Mouse (Mus musculus) thymus, adult 2 months (tissue): Measurements from ENCODE around the gene Abr.

Experiments
- CTCF ChIP-seq: fragments of 200-500 bp; IDR thresholded peaks from 2 replicates; pipeline ENCODE4 v1.5.1; 2012; ENCODE audit warnings: mild to moderate bottlenecking, control low read depth, low read length, moderate library complexity, borderline replicate concordance; ENCODE audit not compliant: control insufficient read depth, poor library complexity, insufficient read depth; ENCODE audit errors: extremely low read depth
- POLR2A ChIP-seq: fragments of 200-500 bp; IDR thresholded peaks from 2 replicates; pipeline ENCODE4 v1.6.1; 2012; ENCODE audit warnings: mild to moderate bottlenecking, low read length, control low read depth, moderate library complexity; ENCODE audit not compliant: control insufficient read depth, poor library complexity, insufficient read depth; ENCODE audit errors: extremely low read depth

DNA sequence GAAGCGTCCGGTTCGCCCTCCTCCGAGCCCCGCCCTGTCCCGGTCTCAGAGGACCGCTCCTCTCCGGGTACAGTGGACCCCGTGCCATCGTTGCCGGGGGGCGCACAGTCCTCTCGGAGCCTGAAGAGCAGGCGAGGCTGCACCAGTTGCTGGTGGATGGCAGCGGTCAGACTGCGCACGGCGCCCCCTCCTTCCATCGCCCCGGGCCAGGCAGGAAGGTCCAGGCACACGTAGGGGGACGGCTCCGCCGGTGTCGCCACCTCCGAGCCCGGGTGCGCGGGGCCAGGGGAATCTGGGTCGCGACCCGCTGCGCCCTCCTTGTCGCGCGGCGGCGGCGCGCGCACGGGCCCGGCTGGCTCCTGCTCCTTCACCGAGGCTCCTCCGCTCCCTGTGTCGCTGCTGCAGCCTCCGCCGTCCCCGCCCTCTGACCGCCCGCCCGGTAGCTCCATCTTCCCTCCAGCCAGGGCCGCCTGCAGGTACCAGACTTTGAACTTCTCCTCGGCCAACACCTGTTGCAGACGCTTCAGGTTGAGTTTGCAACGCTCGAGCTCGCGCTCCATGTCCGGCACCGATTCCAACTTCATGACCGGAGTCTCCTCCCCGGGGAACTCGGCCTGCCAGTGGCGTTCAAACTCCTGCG is 572 bp upstream of the Abr start:
- TF ChIP-seq POLR2A (no peak), CTCF (0 out of 2 replicates have a peak, but pooled peaks have one; percentile 7)
